Mouse (Mus musculus) kidney, adult 2 months (tissue): ENCODE results near the gene Vps41. TPM values are rescaled to one million over a fixed set of nuclear protein-coding genes. Genes with fewer than 3 reads are reported as not detected.

Experiments
- DNase-seq: peaks from one replicate; pipeline ENCODE4 v3.0.0; 2021
- H3K27ac ChIP-seq: fragments of 200-500 bp; 2 replicates; pipeline ENCODE4 v1.5.1; 2012; ENCODE audit warnings: low read depth, low read length, control low read depth, inconsistent platforms; ENCODE audit not compliant: insufficient read depth
- H3K27me3 ChIP-seq: fragments of 200-500 bp; replicated peaks from 2 replicates; pipeline ENCODE4 v1.6.1; 2012; ENCODE audit warnings: mild to moderate bottlenecking, moderate library complexity, low read length, inconsistent platforms; ENCODE audit not compliant: control insufficient read depth, insufficient read depth
- H3K36me3 ChIP-seq: fragments of 200-500 bp; 2 replicates; pipeline ENCODE4 v1.6.1; 2012; ENCODE audit warnings: mild to moderate bottlenecking, moderate library complexity, low read length, inconsistent platforms; ENCODE audit not compliant: control insufficient read depth, insufficient read depth
- H3K4me1 ChIP-seq: fragments of 200-500 bp; 2 replicates; pipeline ENCODE4 v1.6.1; 2011; ENCODE audit warnings: low read length; ENCODE audit not compliant: control insufficient read depth, insufficient read depth
- H3K4me3 ChIP-seq: fragments of 200-500 bp; 2 replicates; pipeline ENCODE4 v1.5.1; 2011; ENCODE audit warnings: mild to moderate bottlenecking, low read depth, low read length, control low read depth; ENCODE audit not compliant: insufficient read depth
- CTCF ChIP-seq: fragments of 200-500 bp; conservative IDR thresholded peaks from 2 replicates; pipeline ENCODE4 v1.5.1; 2011; ENCODE audit warnings: low read depth, mild to moderate bottlenecking, control low read depth, low read length, moderate library complexity, mixed read lengths; ENCODE audit not compliant: insufficient read depth, insufficient read length
- POLR2A ChIP-seq: fragments of 200-500 bp; IDR thresholded peaks from one replicate; pipeline ENCODE4 v1.6.1; 2011; ENCODE audit warnings: low read depth, low read length, control low read depth
- WGBS: fragments of 180-500 bp; shearing (Covaris S2); methylation state at CpG from one replicate; pipeline ENCODE4 v1.1.7; 2018; 5-methylcytosine and 5-hydroxymethylcytosine counted together
- polyA plus RNA-seq: library from polyadenylated mRNA; depleted of rRNA; stranded (reverse); fragments of >200 nt; gene quantifications from 2 replicates; pipeline ENCODE4 v1.2.3, GENCODE M21; 2012

Gene Vps41
- polyA plus RNA-seq, 1 experiment = 24.4 TPM

- 88% methylated on average over 1 of the region's 1 CpGs for WGBS
Observed at GRCm38 (mm10) chr13:18843546-18843945, 126.5 kb downstream of the Vps41 start.

GRCm38 (mm10) chr13:18847386-18847785 lies 130.3 kb downstream of the Vps41 start:
- WGBS = 83% methylated on average over 3 of the region's 3 CpGs
- TF ChIP-seq POLR2A = no peak
- no peak for TF ChIP-seq CTCF
- Histone ChIP-seq H3K4me3 (no peak overlapping the region), H3K4me1 (no peaks in the 10 kb centered on the region), H3K36me3 (no peaks in the 10 kb centered on the region), H3K27ac (no peak overlapping the region), H3K27me3 (no peaks in the 10 kb centered on the region)
- no peak for DNase-seq

More at GRCm38 (mm10) chr13:18843546-18843945, 126.5 kb downstream of the Vps41 start:
- TF ChIP-seq CTCF = no peak
- TF ChIP-seq POLR2A = no peak
- no peak for DNase-seq
- no peak overlapping the region for H3K4me3 ChIP-seq
- no peak overlapping the region for H3K27ac ChIP-seq
- no peaks in the 10 kb centered on the region for H3K4me1 ChIP-seq
- H3K27me3 ChIP-seq = no peaks in the 10 kb centered on the region
- H3K36me3 ChIP-seq = no peaks in the 10 kb centered on the region; the same call in none of the 2 replicates

GRCm38 (mm10) chr13:18849563-18849962 lies 132.5 kb downstream of the Vps41 start:
- no peak for DNase-seq
- no peak overlapping the region for H3K27ac ChIP-seq
- H3K27me3 ChIP-seq = no peaks in the 10 kb centered on the region
- peaks cover 3% of the 10 kb centered on the region; the same call in 1 of the 2 replicates for H3K36me3 ChIP-seq
- TF ChIP-seq CTCF = no peak
- no peak for TF ChIP-seq POLR2A
- H3K4me3 ChIP-seq = no peak overlapping the region
- no peaks in the 10 kb centered on the region for H3K4me1 ChIP-seq

- peaks cover 3% of the 10 kb centered on the region; the same call in 1 of the 2 replicates for H3K36me3 ChIP-seq
- TF ChIP-seq CTCF (no peak), POLR2A (no peak)
- no peak for DNase-seq
- no peak overlapping the region for H3K27ac ChIP-seq
- H3K4me1 ChIP-seq = no peaks in the 10 kb centered on the region
- WGBS = 67% methylated on average over 4 of the region's 4 CpGs
- no peak overlapping the region for H3K4me3 ChIP-seq
- no peaks in the 10 kb centered on the region for H3K27me3 ChIP-seq
Observed at GRCm38 (mm10) chr13:18851182-18851581, 134.1 kb downstream of the Vps41 start.

- WGBS = 50% methylated on average over 8 of the region's 8 CpGs
- Histone ChIP-seq H3K27ac (no peak overlapping the region), H3K4me1 (no peaks in the 10 kb centered on the region), H3K4me3 (no peak overlapping the region), H3K36me3 (peaks cover 3% of the 10 kb centered on the region; the same call in 1 of the 2 replicates), H3K27me3 (no peaks in the 10 kb centered on the region)
- TF ChIP-seq POLR2A (no peak), CTCF (no peak)
- peak; percentile 25 for DNase-seq
Observed at GRCm38 (mm10) chr13:18852718-18853117, 135.6 kb downstream of the Vps41 start.

- 88% methylated on average over 8 of the region's 8 CpGs for WGBS
- TF ChIP-seq POLR2A = no peak
- TF ChIP-seq CTCF = no peak
Observed at GRCm38 (mm10) chr13:18856026-18856802, 139.1 kb downstream of the Vps41 start.

GRCm38 (mm10) chr13:18858183-18858582 lies 141.1 kb downstream of the Vps41 start:
- no peak overlapping the region for H3K27ac ChIP-seq
- TF ChIP-seq POLR2A (no peak), CTCF (no peak)
- WGBS = 79% methylated on average over 4 of the region's 4 CpGs
- H3K36me3 ChIP-seq = peaks cover 3% of the 10 kb centered on the region; the same call in 1 of the 2 replicates
- DNase-seq = no peak
- H3K4me3 ChIP-seq = no peak overlapping the region
- H3K27me3 ChIP-seq = no peaks in the 10 kb centered on the region
- no peaks in the 10 kb centered on the region for H3K4me1 ChIP-seq

More at GRCm38 (mm10) chr13:18856026-18856802, 139.1 kb downstream of the Vps41 start:
- DNase-seq = no peak
- peaks cover 3% of the 10 kb centered on the region; the same call in 1 of the 2 replicates for H3K36me3 ChIP-seq
- H3K4me3 ChIP-seq = no peak overlapping the region
- no peaks in the 10 kb centered on the region for H3K27me3 ChIP-seq
- no peak overlapping the region for H3K27ac ChIP-seq
- H3K4me1 ChIP-seq = no peaks in the 10 kb centered on the region

GRCm38 (mm10) chr13:18859389-18859788 lies 142.3 kb downstream of the Vps41 start:
- H3K4me1 ChIP-seq = no peaks in the 10 kb centered on the region
- no peaks in the 10 kb centered on the region for H3K27me3 ChIP-seq
- no peak for TF ChIP-seq POLR2A
- no peak overlapping the region for H3K27ac ChIP-seq
- H3K36me3 ChIP-seq = peaks cover 2% of the 10 kb centered on the region; the same call in 1 of the 2 replicates
- H3K4me3 ChIP-seq = no peak overlapping the region
- 91% methylated on average over 3 of the region's 3 CpGs for WGBS
- no peak for DNase-seq
